Mouse (Mus musculus): Measurements from ENCODE around the gene Spats2.

Gene Spats2

DNA sequence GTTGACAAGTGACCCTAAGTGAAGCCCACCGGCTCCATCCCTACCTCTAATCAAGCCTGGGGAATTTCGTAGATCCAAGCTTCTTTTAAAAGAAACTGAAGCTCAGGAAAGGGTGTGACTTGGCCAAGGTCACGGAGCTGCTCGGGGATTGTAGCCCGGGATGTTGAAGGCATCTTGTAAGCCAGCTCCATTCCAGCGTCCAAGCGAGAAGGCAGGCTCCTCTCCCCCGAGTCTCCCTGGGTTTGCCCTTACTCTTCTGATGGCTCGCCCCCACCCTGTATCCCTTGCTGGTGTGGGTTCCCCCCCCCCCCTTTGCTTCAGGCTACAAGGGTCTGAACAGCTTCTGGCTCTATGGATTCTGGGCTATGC, 27.2 kb upstream of the Spats2 start:
- DNase-seq, result peak; percentile 38

- peak; percentile 84 for DNase-seq
Measured at GRCm38 (mm10) chr15:99099139-99099556, 26.6 kb upstream of the Spats2 start.

DNA sequence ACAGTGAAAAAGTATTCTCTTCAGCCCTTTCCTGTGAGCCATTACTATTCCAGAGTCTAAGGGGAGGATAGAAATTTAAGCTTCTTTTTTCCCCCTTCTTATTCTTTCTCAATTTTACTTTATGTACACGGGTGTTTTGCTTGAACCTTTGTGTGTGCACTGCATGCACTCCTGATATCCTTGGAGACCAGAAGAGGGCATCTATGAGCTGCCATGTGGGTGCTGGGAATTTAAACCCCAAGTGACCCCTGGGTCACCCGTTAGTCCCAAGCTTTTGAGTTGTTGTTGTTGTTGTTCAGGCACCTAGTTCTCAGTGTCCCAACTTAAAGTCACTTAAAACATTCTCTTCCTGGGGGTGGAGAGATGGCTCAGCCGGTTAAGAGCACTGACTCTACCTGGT, 25.7 kb upstream of the Spats2 start:
- no peak for DNase-seq

- no peak for DNase-seq
Measured at GRCm38 (mm10) chr15:99105238-99105637, 20.5 kb upstream of the Spats2 start.

DNA sequence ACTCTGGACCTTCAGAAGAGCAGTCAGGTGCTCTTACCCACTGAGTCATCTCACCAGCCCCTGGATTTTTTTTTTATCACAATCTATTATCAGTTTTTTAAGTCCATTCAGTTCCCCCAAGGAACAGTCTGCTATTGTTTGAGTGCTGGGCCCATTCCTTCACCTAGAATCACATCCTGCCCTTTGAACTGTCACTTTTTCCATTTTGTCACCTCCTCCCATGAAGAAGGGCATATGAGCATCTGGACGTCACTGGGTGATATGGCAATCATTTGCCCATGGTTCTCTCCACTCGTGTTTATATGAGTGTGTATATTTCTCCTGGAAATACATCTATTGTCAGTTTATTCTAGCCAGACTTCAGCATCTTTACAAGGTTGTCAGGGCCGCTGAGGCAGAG, 17.9 kb upstream of the Spats2 start:
- DNase-seq, result no peak

GRCm38 (mm10) chr15:99111139-99111538, 14.6 kb upstream of the Spats2 start:
- no peak for DNase-seq

GRCm38 (mm10) chr15:99111809-99112208, 13.9 kb upstream of the Spats2 start:
- DNase-seq, result no peak

DNA sequence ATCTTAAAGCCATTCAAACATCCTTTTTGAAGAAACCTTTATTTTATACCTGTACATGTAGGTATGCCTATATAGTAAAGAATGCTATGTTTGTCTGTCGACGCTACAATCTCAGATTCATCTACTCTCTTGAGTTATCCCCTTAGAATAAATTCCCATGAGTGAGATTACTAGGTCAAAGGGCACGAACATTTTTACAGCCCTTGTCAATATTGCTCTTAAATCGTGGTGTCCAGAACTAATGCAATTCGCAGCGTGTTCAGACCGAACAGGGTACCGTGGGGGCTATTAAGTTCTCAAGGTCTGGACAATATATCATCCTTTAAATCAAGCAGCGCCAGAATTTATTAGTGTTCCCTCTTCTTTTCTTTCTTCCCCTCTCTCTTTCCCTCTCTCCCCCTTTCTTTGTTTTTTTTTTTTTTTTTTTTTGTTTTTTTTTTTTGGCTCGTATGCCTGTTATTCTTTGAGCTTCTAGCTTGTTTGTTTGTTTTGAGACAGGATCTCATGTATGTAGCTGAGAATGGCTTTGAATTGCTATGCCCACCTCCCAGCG, 12.8 kb upstream of the Spats2 start:
- DNase-seq, result no peak

- DNase-seq, result peak; percentile 26
Measured at GRCm38 (mm10) chr15:99113396-99113975, 12.2 kb upstream of the Spats2 start.

DNA sequence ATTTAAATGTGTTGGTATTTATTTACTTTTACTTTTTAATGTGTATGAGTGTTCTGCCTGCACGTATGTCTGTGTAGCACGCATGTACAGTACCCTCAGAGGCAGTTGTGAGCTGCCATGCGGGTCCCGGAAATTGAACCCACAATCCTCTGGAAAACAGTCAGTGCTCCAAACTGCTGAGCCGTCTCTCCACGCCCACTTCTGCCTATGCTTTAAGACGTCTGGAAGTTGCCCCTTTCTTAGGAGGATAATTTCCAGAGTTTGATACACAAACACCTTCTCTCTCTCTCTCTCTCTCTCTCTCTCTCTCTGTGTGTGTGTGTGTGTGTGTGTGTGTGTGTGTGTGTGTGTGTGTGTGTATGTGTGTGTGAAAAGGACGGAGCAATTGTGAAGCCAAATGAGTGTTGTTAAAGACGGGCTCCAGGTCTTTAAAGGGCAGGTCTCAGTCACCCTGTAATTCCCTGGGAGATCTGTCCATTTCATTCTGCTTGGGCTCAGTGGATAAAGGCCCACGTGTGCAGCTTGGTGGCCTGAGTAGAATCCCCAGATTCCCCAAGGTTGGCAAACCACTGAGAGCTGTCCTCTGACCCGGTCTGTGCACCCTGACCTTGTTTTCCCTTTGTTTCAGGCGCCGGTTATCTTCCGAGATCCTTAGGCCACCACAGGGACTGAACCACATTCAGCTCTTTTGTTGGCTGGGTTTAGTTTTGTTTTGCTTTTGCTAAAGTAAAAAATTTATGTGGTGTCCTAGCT, 11.2 kb upstream of the Spats2 start:
- DNase-seq, result no peak

- DNase-seq, result no peak
Measured at GRCm38 (mm10) chr15:99115065-99115423, 10.7 kb upstream of the Spats2 start.

DNA sequence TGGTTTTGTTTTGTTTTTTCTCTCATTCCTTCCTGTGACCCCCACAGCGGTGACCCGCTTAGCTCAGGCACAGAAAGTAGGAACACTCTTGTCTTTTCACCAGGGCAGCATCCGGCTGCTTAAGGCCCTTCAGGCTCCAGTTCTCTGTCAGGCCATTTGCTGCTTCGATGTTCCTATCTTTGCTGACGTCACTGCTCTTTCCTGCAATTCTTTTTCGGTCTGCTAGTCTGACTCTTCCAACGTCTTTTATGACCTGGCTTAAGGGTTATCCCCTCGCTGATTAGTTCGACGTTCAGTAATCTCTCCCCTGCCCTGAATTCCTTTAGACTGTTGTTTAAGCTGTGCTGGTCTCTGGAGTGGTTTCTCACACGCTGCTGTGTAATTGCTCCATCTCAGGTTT, 9.2 kb upstream of the Spats2 start:
- DNase-seq, result no peak

GRCm38 (mm10) chr15:99120814-99121213, 4.9 kb upstream of the Spats2 start:
- DNase-seq, result no peak

GRCm38 (mm10) chr15:99122642-99123041, 3.1 kb upstream of the Spats2 start:
- no peak for DNase-seq

DNA sequence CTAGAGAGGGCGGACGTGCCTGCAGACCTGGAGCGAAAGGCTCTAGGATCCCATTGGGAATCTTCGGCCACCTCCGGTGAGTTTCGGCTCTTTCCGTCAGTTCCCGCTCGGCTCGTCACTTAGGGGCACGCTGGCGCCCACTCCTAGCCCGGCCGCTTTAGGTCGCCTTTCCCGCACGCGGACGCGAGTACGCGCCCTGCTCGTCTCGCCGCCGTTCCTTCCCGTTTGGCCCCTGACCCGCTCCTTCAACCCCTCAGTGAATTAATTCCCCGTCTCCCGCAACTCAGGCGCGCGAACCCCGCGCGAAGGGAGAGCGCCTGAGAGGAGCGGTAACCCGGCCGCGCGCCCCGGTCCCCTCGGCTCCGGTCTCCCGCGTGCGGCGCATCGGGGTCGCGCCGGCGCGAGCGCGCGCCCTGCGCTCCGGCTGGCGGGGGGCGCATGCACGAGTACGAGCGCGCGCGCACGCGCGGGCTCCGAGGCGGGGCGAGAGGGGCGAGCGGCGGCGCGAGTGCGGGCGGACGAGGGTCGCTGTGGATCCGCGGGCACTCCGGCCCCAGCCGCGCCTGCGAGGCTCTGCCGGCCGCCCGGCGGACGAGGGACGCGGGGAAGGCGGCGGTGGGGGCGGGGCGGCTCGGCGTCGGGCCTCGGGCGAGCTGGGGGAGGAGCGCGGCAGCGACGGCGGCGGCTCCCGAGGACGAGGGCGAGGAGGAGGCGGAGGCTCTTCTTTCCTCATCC, 532 bp downstream of the Spats2 start:
- peak; percentile 90 for DNase-seq

DNA sequence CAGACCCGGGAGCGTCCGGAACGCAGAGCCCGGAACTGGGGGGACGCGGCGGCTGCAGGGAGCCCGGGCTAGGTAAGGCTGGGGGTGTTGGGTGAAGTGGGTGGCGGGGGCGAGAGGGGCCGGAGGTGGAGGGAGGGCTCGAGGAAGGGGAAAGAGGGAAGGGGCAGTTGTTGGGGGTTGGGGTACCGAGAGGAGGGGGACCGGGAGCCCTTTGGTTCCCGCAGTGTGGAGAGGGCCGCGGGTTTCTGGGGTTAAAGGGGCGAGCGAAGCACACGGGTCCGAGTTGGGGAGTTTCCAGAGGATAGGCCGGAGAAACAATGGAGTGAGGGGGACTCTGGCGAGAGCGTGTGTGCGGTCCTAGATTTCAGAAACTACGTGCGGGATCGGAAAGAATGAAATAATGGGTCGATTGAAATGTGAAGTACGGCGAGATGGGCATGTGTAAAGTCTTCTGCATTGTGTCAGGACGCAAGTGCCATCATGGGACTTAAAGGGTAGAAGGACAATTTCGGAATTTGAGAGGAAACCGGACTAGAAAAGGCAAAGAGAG, 1.2 kb downstream of the Spats2 start:
- peak; percentile 27 for DNase-seq

DNA sequence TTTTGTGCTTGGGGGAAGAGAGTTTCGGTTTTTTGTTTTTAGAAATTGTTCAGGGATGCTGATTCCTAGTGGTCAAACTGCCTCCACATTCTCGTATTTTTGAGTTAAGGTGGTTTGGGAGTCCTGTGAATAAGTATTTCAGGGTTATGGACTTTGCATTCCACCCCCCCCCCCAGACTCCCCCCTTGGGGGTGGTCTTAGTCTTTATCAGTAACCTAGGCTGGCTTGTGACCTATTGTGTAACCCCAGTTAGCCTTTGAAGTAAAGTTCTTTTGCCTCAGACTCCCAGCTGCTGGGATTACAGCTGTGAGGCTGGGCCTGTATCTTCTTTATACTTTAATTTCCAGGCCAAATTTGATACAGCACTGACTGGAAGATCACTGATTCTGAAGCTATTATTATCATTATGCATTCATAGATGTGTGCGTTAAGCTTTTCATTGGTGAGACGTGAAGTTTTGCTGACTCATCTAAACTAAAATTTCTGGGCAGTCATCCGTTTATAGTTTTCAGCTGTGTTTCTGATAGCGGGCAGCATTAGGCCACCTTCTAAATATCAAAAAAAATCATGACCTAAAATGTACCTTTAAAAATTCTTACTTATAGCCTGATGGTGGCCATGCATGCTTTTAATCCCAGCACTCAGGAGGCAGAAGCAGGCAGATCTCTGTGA, 2.3 kb downstream of the Spats2 start:
- DNase-seq, result no peak

- DNase-seq, result no peak
Measured at GRCm38 (mm10) chr15:99129441-99129840, 3.7 kb downstream of the Spats2 start.

DNA sequence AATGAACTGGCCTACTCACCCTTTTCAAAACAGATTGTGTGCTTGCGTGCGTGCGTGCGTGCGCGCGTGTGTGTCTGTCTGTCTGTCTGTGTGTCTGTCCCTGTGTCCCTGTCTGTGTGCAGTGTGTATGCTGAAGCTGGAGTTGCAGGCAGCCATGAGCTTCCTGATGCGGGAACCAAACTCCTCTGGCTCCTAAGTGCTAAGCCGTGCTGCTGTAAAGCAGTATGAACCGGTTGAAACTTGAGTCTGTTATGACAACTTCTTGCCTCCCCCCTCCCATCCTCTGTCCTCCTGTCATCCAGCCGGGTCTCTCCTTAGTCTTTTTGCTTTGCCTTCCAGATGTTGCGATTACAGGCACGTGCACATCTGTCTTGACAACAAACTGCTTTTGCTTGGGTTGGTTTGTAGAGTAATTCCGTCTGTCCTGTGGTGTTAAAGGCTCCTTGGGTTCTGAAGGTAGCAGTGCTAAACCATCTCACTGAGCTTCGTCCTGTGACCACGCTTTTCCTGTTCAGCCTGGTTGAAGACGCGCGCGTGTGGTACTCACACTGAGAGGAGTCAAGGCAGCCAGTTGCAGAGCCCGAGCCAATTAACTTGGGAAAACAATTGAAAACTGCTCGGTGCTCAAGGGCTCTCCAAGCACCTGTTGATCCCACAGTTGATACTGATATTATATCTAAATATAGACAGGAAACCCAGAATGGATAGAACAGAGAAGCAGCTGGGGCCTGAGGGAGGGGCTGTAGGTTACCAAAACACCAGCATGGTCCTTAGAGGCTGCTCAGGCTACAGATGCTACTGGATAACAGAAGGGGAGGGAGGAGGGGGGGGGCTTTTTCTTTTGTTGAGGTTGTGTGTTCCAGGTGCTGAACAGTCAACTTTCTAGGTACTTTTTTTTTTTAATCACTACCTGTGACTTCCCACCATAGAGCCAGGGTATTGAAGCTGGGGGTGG, 4.5 kb downstream of the Spats2 start:
- no peak for DNase-seq

DNA sequence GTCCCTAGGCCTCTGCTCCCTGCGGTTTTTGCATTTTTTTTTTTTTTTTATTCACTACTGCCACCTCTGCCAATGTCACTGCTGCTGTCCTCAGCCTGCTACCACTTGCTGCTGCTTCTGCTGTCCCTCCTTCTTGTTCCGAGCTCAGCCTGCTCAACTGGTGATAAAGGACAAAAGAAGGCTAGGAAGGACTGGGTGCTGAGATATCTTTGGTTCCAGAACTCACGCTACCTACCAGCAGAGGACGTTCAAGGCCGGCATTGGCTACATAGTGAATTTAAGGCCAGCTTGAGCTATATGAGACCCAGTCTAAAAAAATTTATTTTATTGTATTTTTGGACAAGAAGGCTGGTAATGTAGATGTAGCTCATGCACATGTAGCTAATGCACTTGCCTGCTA, 12.7 kb downstream of the Spats2 start:
- DNase-seq, result no peak

GRCm38 (mm10) chr15:99139669-99140068, 14.0 kb downstream of the Spats2 start:
- peak; percentile 37 for DNase-seq

DNA sequence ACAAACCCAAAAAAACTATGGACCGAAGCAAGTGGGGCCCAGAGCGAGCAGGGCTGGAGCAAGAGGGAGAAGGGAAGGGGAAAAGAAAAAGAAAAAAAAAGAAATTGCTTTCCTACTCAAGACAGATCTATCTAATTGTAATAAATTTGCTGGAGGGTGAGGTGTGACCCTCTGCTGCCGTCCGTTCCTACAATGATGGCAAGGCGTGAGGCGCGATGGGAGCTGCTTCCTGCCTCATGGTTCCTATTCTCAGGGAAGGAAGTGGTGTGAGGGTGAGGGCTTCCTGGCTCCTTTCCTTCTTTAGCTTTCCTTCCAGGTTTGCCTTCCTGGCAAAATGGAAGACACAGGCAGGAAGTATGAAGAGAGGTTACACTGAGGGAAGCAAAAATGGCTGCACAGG, 24.8 kb downstream of the Spats2 start:
- DNase-seq, result no peak

Measured in kidney, adult 18-20 months (tissue).